Mouse (Mus musculus): ENCODE measurements around the gene Chrng. TPM values are rescaled to one million over a fixed set of nuclear protein-coding genes. Genes with fewer than 3 reads are reported as not detected.

Chrng gene
- polyA plus RNA-seq (2015; fragmentation: Nextera tagmentation; extraction: Ambion mirVana) = 0.06 TPM in 1 of 2 replicates, not detected in the other

DNA sequence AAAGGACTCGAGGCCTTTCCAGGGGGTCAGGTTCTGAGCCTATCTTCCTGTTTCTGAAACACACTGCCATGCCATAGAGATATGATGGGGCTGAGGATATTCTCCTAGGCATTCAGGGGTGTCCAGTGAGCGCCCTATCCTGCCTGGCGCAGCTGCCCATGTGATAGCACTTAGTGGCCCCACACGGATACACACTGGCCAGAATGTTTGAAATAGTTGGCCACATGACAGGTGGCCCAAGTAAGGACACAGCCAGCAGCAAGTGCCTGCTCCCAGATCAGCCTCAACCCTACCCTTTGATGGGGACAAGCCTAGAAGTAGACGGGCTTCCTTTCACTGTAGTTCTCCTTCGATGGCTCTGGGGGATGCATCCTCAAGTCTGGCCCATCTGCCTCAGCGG is at the start of gene Chrng:
Gene Chrng, plus strand, starts transcription at position 193 of the 400 bp plus-strand sequence.
- Histone ChIP-seq H3K4me2 (no peak within 1 kb of the TSS), H3K9ac (no peak within 1 kb of the TSS), H3K36me3 (no peaks in the 10 kb centered on the region), H3K4me3 (no peak within 1 kb of the TSS), H3K9me3 (no peaks in the 10 kb centered on the region), H3K4me1 (replicated peaks) (no peaks in the 10 kb centered on the region), H3K27me3 (peaks cover 8% of the 10 kb centered on the region), H3K27ac (replicated peaks) (no peak within 1 kb of the TSS)
- ATAC-seq (ENCODE audit: low FRiP score, low read depth) = no peak
- 91% methylated on average over 7 of the region's 7 CpGs for WGBS

DNA sequence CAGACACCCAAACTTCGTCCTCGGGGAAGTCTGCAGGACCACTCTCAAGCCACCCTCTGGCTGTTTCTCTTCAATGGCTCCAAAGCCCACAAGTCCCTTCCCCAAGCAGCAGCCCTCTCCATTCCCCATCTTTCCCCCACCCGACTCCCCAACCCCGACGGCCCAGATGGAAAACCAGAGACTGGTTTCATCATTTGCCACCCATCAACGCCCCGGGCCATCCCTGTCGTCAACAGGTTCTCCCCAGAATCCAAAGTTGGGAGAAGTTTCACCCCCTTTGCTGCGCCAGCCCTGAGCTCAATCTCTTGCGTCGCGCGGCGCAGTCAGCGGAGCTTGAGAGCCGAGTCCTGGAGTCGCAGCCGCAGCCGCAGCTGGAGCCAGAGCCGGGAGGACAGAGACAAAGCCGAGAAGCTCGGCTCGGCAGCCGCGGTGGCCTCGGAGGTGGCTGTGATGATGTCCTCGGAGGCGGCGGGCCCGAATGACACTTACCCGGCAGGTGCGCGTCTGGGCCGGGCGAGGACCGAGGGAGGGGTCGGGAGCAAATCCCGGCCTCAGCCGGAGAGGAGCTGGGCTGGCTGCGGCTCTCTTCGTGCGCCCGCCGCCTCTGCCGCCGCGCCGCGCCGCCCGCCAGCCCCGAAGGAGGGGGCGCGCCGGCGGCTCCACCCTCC is 48.8 kb upstream of the Chrng start:
- H3K27ac ChIP-seq (replicated peaks) = 0 out of 2 replicates have a peak overlapping the region, but pooled peaks have one; percentile 15
- H3K4me1 ChIP-seq (replicated peaks) = peaks cover 34% of the 10 kb centered on the region
- H3K9me3 ChIP-seq = no peaks in the 10 kb centered on the region
- no peaks in the 10 kb centered on the region for H3K36me3 ChIP-seq
- WGBS = under 1% methylated on average over 38 of the region's 56 CpGs
- peak overlapping the region; percentile 43 for H3K4me3 ChIP-seq
- peak overlapping the region; percentile 37 for H3K9ac ChIP-seq
- ATAC-seq (ENCODE audit: low FRiP score, low read depth) = no peak; the same call in 1 of the 2 replicates
- H3K27me3 ChIP-seq = peaks cover 57% of the 10 kb centered on the region
- peak overlapping the region; percentile 83 for H3K4me2 ChIP-seq

DNA sequence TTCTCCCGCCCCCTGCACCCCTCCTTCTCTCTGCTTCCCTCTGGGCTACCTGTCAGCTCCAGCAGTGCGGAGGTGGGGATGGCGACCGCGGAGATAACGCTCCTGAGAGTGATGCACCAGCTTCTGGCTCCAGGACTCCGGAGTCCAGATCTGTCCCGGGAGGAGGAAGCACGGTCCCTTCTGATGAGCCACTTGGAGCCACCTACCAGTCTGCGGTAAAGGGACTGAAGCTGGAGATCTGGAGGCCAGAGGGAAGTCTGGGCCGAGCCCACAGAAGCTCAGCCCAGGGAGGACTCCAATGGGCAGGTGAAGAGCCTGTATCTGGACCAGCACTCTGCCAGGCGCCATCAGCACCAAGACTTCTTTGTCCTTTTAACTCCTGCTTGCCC is 48.3 kb upstream of the Chrng start, which contains the start of gene Ecel1:
Gene Ecel1, minus strand, starts transcription at position 323 of the 389 bp plus-strand sequence.
- peak within 1 kb of the TSS; percentile 37 for H3K9ac ChIP-seq
- WGBS = 2% methylated on average over 11 of the region's 12 CpGs
- peak within 1 kb of the TSS; percentile 83 for H3K4me2 ChIP-seq
- H3K36me3 ChIP-seq = no peaks in the 10 kb centered on the region
- ATAC-seq (ENCODE audit: low FRiP score, low read depth) = peak; percentile 28; the same call in 1 of the 2 replicates
- peak within 1 kb of the TSS; percentile 43 for H3K4me3 ChIP-seq
- H3K27me3 ChIP-seq = peaks cover 52% of the 10 kb centered on the region
- 0 out of 2 replicates have a peak within 1 kb of the TSS, but pooled peaks have one; percentile 15 for H3K27ac ChIP-seq (replicated peaks)
- H3K9me3 ChIP-seq = no peaks in the 10 kb centered on the region
- H3K4me1 ChIP-seq (replicated peaks) = peaks cover 34% of the 10 kb centered on the region

DNA sequence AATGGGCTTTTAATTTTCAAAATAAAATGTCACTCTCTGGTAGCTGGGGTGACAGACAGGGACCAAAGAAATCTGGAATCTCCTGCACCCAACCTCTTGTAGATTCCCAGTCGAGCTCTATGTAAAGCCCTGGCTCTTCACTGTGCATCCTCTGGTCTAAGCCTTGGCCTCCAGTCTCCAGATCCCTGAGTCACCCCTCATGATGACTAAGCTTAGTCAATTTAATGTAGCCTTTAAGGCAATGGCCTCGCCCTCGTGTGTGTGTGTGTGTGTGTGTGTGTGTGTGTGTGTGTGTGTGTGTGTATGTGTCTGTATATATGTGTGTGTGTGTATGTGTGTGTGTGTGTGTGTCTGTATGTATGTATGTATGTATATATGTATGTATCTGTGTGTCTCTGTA is 45.1 kb upstream of the Chrng start:
- no peak overlapping the region for H3K27ac ChIP-seq (replicated peaks)
- H3K9ac ChIP-seq = no peak overlapping the region
- no peak overlapping the region for H3K4me2 ChIP-seq
- ATAC-seq (ENCODE audit: low FRiP score, low read depth) = no peak
- no peak overlapping the region for H3K4me3 ChIP-seq
- WGBS = 77% methylated on average over 3 of the region's 3 CpGs
- peaks cover 22% of the 10 kb centered on the region for H3K4me1 ChIP-seq (replicated peaks)
- no peaks in the 10 kb centered on the region for H3K36me3 ChIP-seq
- H3K9me3 ChIP-seq = no peaks in the 10 kb centered on the region
- H3K27me3 ChIP-seq = peaks cover 20% of the 10 kb centered on the region

DNA sequence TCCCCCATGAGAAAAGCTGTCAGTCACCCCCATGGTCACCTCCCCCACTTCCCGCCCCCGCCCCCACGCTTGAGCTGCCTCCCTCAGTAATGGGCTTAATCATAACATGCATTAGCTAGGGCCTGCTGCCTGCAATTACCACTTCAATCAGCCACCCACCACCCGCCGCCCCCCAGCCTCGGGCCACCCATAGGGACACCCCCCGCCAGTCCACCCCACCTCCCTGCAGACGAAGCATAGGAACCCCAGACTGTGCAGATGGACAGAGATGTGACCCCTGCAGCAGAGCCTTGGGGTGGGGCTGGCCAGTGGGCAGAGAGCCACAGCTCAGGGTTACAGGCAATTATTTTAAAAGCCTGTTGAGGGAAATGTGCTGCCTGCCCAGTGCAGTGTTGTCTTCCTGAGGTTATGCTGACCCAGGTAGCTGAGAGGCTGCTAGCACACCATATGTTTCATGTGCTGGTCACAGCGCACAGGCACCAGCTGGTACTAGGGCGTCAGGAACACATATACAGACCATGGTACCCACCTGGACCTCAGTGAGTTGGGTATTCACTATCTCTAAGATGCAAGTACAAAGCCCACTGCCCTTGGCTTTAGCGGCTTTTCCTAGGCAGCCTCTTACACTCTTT is 40.2 kb upstream of the Chrng start:
- Histone ChIP-seq H3K9me3 (no peaks in the 10 kb centered on the region), H3K4me3 (no peak overlapping the region), H3K36me3 (no peaks in the 10 kb centered on the region), H3K27me3 (no peaks in the 10 kb centered on the region), H3K4me1 (replicated peaks) (peaks cover 18% of the 10 kb centered on the region), H3K4me2 (no peak overlapping the region), H3K27ac (replicated peaks) (no peak overlapping the region), H3K9ac (no peak overlapping the region)
- peak; percentile 43; the same call in 1 of the 2 replicates for ATAC-seq (ENCODE audit: low FRiP score, low read depth)
- WGBS = 28% methylated on average over 11 of the region's 11 CpGs

- H3K4me2 ChIP-seq = no peak overlapping the region
- 52% methylated on average over 9 of the region's 9 CpGs for WGBS
- no peak overlapping the region for H3K27ac ChIP-seq (replicated peaks)
- H3K9ac ChIP-seq = no peak overlapping the region
- peaks cover 23% of the 10 kb centered on the region for H3K4me1 ChIP-seq (replicated peaks)
- H3K27me3 ChIP-seq = no peaks in the 10 kb centered on the region
- ATAC-seq (ENCODE audit: low FRiP score, low read depth) = no peak
- no peaks in the 10 kb centered on the region for H3K36me3 ChIP-seq
- no peak overlapping the region for H3K4me3 ChIP-seq
- no peaks in the 10 kb centered on the region for H3K9me3 ChIP-seq
Measured at GRCm38 (mm10) chr1:87164796-87165184, 39.7 kb upstream of the Chrng start.

GRCm38 (mm10) chr1:87170458-87170857 is 34.0 kb upstream of the Chrng start:
- peak overlapping the region; percentile 27 for H3K4me2 ChIP-seq
- no peak overlapping the region for H3K9ac ChIP-seq
- WGBS = 6% methylated on average over 19 of the region's 19 CpGs
- peaks cover 41% of the 10 kb centered on the region for H3K4me1 ChIP-seq (replicated peaks)
- no peaks in the 10 kb centered on the region for H3K9me3 ChIP-seq
- H3K27me3 ChIP-seq = peaks cover 4% of the 10 kb centered on the region; the same call in 1 of the 2 replicates
- H3K36me3 ChIP-seq = no peaks in the 10 kb centered on the region
- H3K4me3 ChIP-seq = no peak overlapping the region
- peak; percentile 57; the same call in 1 of the 2 replicates for ATAC-seq (ENCODE audit: low FRiP score, low read depth)
- no peak overlapping the region for H3K27ac ChIP-seq (replicated peaks)

DNA sequence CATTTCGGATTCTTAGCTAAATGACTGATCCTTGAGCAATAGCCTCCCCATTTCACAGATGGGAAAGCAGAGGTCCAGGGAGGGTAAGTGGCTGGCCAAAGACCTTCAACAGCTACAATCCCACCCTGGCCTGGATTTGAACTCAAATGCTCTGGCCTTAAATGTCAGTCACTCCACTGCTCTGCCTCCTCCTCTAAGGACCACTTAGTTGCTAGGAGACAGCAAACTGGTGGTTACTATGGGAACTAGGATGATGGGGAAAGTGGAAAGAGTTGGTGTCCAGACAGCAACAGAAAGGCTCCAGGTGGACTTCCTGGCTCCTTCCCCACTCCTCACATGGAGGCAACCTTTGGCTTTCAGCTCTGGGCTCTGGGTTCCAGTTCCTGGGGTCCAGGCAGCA is 33.1 kb upstream of the Chrng start:
- H3K4me2 ChIP-seq = no peak overlapping the region
- no peak overlapping the region for H3K27ac ChIP-seq (replicated peaks)
- H3K27me3 ChIP-seq = peaks cover 4% of the 10 kb centered on the region; the same call in 1 of the 2 replicates
- H3K4me3 ChIP-seq = no peak overlapping the region
- ATAC-seq (ENCODE audit: low FRiP score, low read depth) = no peak
- H3K9ac ChIP-seq = no peak overlapping the region
- WGBS = 85% methylated on average over 1 of the region's 1 CpGs
- peaks cover 50% of the 10 kb centered on the region for H3K4me1 ChIP-seq (replicated peaks)
- H3K9me3 ChIP-seq = no peaks in the 10 kb centered on the region
- H3K36me3 ChIP-seq = no peaks in the 10 kb centered on the region

DNA sequence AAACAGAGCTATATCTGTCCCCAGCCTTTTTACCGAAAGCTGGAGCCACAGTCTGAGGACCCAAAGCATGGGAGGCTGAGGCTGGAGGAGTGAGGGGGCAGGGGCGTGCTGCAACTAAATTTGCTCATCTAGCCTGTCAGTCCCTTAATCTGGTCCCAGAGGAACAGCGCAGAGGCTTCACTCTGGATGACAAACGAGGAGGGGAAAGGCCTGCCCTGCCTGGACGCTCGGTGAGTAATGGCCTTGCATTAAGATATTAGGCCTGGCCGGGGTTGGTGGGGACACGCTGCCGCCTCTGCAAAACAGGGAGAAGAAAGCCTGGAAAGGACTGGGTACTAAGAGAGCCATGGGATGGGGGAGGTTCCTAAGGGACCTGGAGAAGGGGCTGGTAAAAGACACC is 32.1 kb upstream of the Chrng start:
- H3K4me1 ChIP-seq (replicated peaks) = peaks cover 52% of the 10 kb centered on the region
- H3K27ac ChIP-seq (replicated peaks) = no peak overlapping the region
- H3K4me2 ChIP-seq = no peak overlapping the region
- WGBS = 35% methylated on average over 9 of the region's 9 CpGs
- no peak overlapping the region for H3K4me3 ChIP-seq
- no peak overlapping the region for H3K9ac ChIP-seq
- ATAC-seq (ENCODE audit: low FRiP score, low read depth) = no peak
- no peaks in the 10 kb centered on the region for H3K9me3 ChIP-seq
- H3K27me3 ChIP-seq = peaks cover 4% of the 10 kb centered on the region; the same call in 1 of the 2 replicates
- no peaks in the 10 kb centered on the region for H3K36me3 ChIP-seq

DNA sequence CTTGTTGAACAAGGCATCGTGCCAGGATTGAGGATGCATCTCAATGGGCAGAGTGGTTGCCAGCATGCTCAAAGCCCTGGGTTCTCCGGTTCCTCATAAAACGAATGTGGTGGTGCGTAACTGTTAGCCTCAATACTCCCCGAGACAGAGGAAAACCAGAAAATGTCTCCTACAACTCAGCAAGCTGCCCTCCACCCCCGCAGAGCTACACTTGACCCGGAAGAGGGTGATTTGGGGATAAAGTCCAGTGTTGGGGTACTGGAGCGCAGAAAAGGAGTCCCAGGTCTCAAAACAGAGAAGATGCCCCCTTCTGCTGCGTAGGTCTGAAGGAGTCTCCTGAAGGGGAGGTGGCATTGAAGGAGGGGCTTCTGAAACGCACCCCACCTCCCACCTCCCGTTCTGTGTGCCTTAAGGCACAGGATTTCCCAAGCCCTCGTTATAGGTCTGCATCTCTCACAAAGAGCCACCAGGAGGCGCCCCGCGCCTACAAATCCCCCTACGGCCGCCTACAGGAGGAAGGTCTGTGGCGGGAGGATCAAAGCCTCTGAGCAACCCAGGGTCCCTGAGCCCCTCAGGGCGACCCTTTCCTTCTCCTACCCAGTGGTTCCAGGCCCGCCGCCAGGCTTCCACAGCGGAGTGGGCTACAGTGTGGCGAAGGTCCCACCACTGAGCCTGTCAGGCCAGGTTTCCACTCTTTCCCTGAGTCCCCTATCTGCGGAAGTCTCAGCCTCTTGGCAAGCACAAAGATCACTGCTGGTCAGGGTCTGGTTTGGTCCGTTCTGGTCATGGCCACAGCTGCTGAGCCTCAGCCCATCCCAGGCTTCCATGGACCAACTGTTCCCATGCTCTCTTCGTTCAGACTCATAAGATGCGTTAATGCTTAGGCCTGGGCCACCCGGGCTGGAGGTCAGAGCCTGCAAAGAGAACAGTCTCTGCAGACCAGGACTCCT is 30.2 kb upstream of the Chrng start:
- ATAC-seq (ENCODE audit: low FRiP score, low read depth) = no peak
- Histone ChIP-seq H3K9me3 (no peaks in the 10 kb centered on the region), H3K9ac (no peak overlapping the region), H3K4me1 (replicated peaks) (peaks cover 47% of the 10 kb centered on the region), H3K36me3 (no peaks in the 10 kb centered on the region), H3K4me2 (no peak overlapping the region), H3K4me3 (no peak overlapping the region), H3K27me3 (peaks cover 4% of the 10 kb centered on the region; the same call in 1 of the 2 replicates), H3K27ac (replicated peaks) (no peak overlapping the region)
- WGBS = 24% methylated on average over 28 of the region's 28 CpGs

GRCm38 (mm10) chr1:87175852-87176292 is 28.6 kb upstream of the Chrng start:
- Histone ChIP-seq H3K4me2 (0 out of 2 replicates have a peak overlapping the region, but pooled peaks have one; percentile 17), H3K9me3 (no peaks in the 10 kb centered on the region), H3K27me3 (peaks cover 4% of the 10 kb centered on the region; the same call in 1 of the 2 replicates), H3K4me1 (replicated peaks) (peaks cover 32% of the 10 kb centered on the region), H3K4me3 (no peak overlapping the region), H3K9ac (no peak overlapping the region), H3K27ac (replicated peaks) (peak overlapping the region; percentile 10; the same call in 1 of the 2 replicates), H3K36me3 (no peaks in the 10 kb centered on the region)
- peak; percentile 80 for ATAC-seq (ENCODE audit: low FRiP score, low read depth)
- WGBS = 5% methylated on average over 11 of the region's 11 CpGs

Measured in hindbrain, embryonic 15.5 days (tissue).